Mouse (Mus musculus) ovary, postnatal 10 days (tissue): ENCODE data around the gene Lrg1.
"Not testable (repeated sequence)": the region's sequence is repeated elsewhere in the genome, so short reads cannot be mapped to it uniquely, and the experiment has no call there.

Experiments
- DNase-seq: peaks from one replicate; pipeline ENCODE4 v3.0.0; 2022; ENCODE audit warnings: low spot score

Lrg1 gene

GRCm38 (mm10) chr17:56108334-56109044 is 13.3 kb downstream of the Lrg1 start:
- DNase-seq = no peak

DNA sequence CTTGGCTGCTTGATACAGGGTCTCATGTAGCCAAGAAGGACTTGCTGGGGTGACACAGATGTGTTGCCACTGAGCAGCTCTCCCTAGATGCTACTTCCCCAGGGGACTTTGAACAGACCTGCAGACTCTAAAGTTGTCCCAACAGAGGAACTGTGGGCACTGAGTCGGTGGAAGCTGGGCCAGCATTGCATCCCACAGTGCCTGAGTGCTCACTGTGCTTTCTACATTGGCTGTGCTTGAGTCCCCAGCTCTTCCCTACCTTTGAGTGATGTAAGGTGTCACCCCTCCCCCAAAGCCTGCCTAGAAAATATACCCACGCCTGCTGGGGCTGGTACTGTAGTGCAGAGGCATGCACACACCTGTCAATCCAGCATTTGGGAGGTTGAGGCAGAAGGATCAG is 14.1 kb downstream of the Lrg1 start:
- DNase-seq = no peak

GRCm38 (mm10) chr17:56106981-56107380 is 14.8 kb downstream of the Lrg1 start:
- DNase-seq = no peak

GRCm38 (mm10) chr17:56106436-56106835 is 15.4 kb downstream of the Lrg1 start:
- DNase-seq = not testable (repeated sequence)

DNA sequence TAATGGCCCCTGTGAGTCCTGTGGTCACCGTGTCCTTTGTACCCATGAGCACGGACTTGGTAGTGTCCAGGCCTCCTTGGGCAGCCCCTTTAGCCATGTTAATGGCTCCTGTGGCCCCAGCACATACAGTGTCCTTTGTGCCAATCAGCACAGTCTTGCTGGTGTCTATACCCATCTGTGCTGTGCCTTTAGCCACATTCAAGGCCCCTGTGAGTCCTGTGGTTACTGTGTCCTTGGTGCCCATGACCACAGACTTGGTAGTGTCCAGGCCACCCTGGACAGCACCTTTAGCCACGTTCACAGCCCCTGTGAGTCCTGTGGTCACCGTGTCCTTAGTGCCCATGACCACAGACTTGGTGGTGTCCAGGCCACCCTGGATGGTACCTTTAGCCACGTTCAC is 17.0 kb downstream of the Lrg1 start:
- not testable (repeated sequence) for DNase-seq

DNA sequence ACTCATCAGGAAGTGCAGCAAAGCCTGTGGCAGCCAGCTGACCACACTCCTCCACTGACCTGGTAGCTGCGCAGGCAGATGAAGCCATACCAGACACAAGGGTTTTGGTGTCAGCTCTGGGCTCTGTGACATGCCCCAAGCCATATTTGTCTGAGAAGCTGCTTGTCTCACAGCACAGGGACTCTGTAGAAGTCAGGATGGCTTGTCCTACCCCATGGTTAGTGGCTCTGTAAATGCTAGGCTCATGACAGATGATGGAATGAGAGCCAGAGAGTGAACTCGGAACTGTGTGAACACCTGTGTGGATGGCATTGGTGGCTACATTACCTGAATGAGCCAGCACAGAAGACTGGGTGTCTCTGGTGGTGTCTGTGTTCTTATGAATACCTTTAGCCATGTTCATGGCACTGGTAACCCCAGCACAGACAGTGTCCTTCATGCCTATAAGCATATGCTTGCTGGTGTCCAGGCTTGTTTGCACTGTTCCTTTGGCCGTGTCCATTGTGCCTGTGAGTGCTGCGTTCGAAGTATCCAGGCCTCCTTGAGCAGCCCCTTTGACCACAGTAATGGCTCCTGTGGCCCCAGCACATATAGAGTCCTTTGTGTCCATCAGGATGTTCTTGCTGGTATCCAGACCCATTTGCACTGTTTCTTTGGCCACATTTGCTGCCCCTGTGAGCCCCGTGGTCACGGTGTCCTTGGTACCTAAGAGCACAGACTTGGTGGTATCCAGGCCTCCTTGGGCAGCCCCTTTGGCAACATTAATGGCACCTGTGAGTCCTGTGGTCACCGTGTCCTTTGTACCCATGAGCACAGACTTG is 18.1 kb downstream of the Lrg1 start:
- DNase-seq = no peak

DNA sequence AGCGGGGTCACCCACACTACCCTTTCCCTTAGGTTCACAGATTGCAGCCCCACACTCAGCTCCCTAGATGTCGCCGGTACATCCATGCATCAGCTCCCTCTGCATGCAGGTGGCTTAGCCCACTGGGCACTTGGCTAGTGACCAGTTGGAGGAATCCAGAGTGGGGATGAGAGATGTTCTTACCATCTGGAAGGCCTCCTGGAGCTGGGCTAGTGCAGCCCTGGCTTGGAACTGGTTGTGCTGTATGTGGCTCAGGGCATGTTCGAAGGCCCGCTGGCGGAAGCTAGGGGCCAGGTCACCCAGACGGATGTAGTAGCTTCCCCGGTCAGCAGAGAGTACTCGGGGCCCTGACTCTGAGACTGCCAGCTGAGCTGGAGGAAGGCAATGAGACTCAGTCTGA is 18.9 kb downstream of the Lrg1 start:
- DNase-seq = no peak

DNA sequence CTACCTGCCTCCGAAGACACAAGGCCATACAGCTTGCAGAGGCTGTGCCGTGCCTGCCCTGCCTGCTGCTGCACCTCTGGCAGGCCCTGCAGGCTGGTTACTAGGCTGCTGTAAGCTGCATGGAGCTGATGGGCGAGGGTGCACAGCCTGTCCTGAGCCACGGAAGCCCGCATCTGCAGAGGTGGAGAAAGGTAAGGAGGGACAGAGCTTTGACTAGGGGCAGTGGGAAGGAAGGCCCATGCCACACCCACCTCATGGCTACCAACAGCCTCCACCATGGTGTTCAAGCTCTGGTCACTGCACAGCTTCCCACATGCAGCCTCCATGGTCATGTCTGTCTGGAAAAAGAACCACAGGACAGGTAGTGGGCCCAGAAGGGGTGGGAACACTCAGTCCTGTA is 19.6 kb downstream of the Lrg1 start:
- DNase-seq = no peak

GRCm38 (mm10) chr17:56100811-56101210 is 21.0 kb downstream of the Lrg1 start:
- DNase-seq = no peak

GRCm38 (mm10) chr17:56098711-56099572 is 22.9 kb downstream of the Lrg1 start:
- no peak for DNase-seq

GRCm38 (mm10) chr17:56098180-56098579 is 23.6 kb downstream of the Lrg1 start:
- DNase-seq = no peak

GRCm38 (mm10) chr17:56096883-56097282 is 24.9 kb downstream of the Lrg1 start:
- no peak for DNase-seq

GRCm38 (mm10) chr17:56092794-56093193 is 29.0 kb downstream of the Lrg1 start:
- no peak for DNase-seq

GRCm38 (mm10) chr17:56092312-56092711 is 29.5 kb downstream of the Lrg1 start:
- no peak for DNase-seq

- DNase-seq = no peak
Measured at GRCm38 (mm10) chr17:56080781-56081585, 40.8 kb downstream of the Lrg1 start.

GRCm38 (mm10) chr17:56079921-56080320 is 41.9 kb downstream of the Lrg1 start:
- DNase-seq = no peak

DNA sequence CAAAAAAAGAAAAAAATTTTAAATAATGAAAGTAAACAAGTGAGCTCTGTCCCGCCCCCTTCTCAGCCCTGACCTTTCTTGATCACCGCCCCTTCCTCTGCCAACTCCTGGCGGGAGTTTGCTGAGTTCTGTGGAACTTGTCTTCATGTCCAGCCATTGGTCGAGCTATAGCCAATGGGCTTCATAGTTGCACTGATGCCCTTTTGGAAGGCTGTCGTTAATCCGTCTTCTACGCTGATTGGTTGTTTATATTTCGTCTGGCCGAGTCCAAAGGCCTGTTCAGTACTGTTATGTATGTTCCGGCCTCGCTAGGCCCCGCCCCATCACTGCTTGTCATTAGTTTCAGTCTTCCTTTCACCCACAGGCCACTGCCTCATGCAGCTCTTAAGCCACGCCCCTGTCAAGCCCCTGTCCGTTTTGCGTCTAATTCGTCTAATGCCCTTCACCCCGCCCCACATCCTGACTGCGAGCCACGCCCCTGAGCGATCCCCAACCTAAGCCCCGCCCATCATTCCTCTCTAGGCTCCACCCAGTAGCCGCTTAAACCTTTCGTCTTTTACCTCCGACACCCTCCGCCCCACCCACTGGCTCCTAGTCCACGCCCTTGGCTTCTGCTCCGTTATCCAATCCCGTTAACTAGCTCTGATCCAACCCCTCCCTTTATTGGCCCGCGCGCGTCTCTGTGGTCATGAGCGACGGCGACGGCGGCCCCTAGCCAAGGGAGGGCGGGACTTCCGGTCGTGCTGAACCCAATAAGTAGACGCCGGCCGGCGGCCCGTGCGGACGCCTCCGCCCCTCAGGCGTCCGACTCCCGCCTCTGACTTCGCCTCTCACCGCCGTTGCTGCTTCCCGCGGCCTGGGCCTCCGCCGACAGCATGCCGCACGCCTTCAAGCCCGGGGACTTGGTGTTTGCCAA is 42.7 kb downstream of the Lrg1 start, which contains the start of gene Hdgfl2:
TSS of gene Hdgfl2 (plus strand) at position 755 of the 916 bp plus-strand sequence.
- peak; percentile 95 for DNase-seq

GRCm38 (mm10) chr17:56078361-56078760 is 43.4 kb downstream of the Lrg1 start:
- not testable (repeated sequence) for DNase-seq

GRCm38 (mm10) chr17:56077523-56077922 is 44.3 kb downstream of the Lrg1 start:
- no peak for DNase-seq

DNA sequence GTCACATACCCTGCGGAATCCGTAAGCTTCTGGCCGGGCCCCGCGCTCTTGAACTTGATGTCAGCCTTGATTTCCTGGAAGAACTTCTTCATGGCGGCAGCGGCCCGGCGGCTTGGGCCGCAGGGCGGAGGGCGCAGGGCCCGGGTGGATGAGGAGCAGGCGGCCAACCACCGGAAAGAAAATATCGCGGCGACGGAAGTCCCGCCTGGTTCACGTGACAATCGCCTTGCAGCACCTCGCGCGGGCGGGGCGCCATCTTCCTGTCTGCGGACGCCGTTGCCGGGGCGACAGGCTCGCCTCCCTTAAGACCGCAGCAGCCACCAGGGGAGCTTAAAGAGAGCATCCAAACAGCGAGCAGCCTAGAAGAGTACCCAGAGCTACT is 47.0 kb downstream of the Lrg1 start, which contains the start of gene Ubxn6:
TSS of gene Ubxn6 (minus strand) at position 202 of the 382 bp plus-strand sequence.
- peak; percentile 95 for DNase-seq
